Mouse (Mus musculus) bone marrow, adult 2 months (tissue): Measurements from ENCODE around the gene Slc16a13. TPM values are rescaled to one million over a fixed set of nuclear protein-coding genes. Genes with fewer than 3 reads are reported as not detected.
A peak's percentile ranks its signal among the peaks of the same experiment; 100 is the strongest.

Source experiments
- H3K27ac ChIP-seq: fragments of 200-500 bp; 2 replicates; pipeline ENCODE4 v1.5.1; 2012; ENCODE audit warnings: low read depth, mild to moderate bottlenecking, control low read depth, inconsistent platforms, low read length; ENCODE audit not compliant: control insufficient read depth, poor library complexity, insufficient read depth
- H3K4me1 ChIP-seq: fragments of 200-500 bp; 2 replicates; pipeline ENCODE4 v1.6.1; 2011; ENCODE audit warnings: low read length; ENCODE audit not compliant: control insufficient read depth, insufficient read depth
- H3K4me3 ChIP-seq: fragments of 200-500 bp; replicated peaks from 2 replicates; pipeline ENCODE3; 2011; ENCODE audit warnings: mild to moderate bottlenecking, low read depth, low read length, control low read depth; ENCODE audit not compliant: control insufficient read depth
- CTCF ChIP-seq: fragments of 200-500 bp; IDR thresholded peaks from 2 replicates; pipeline ENCODE4 v1.5.1; 2011; ENCODE audit warnings: low read length, control low read depth; ENCODE audit not compliant: control insufficient read depth, insufficient read depth
- POLR2A ChIP-seq: fragments of 200-500 bp; IDR thresholded peaks from 2 replicates; pipeline ENCODE4 v1.6.1; 2011; ENCODE audit warnings: low read depth, mild to moderate bottlenecking, control low read depth, low read length, borderline replicate concordance; ENCODE audit not compliant: control insufficient read depth
- WGBS: fragments of 180-500 bp; shearing (Covaris S2); methylation state at CpG from one replicate; pipeline ENCODE4 v1.1.7; 2018; 5-methylcytosine and 5-hydroxymethylcytosine counted together
- polyA plus RNA-seq: library from polyadenylated mRNA; stranded (reverse); fragments of >200 nt; gene quantifications from 2 replicates; pipeline ENCODE4 v1.2.4, GENCODE M21; 2011; ENCODE audit warnings: low replicate concordance; ENCODE audit not compliant: missing spikeins, insufficient read depth, insufficient read length

The Slc16a13 gene
- polyA plus RNA-seq: 0.60 and 1.7 TPM in 2 replicates

DNA sequence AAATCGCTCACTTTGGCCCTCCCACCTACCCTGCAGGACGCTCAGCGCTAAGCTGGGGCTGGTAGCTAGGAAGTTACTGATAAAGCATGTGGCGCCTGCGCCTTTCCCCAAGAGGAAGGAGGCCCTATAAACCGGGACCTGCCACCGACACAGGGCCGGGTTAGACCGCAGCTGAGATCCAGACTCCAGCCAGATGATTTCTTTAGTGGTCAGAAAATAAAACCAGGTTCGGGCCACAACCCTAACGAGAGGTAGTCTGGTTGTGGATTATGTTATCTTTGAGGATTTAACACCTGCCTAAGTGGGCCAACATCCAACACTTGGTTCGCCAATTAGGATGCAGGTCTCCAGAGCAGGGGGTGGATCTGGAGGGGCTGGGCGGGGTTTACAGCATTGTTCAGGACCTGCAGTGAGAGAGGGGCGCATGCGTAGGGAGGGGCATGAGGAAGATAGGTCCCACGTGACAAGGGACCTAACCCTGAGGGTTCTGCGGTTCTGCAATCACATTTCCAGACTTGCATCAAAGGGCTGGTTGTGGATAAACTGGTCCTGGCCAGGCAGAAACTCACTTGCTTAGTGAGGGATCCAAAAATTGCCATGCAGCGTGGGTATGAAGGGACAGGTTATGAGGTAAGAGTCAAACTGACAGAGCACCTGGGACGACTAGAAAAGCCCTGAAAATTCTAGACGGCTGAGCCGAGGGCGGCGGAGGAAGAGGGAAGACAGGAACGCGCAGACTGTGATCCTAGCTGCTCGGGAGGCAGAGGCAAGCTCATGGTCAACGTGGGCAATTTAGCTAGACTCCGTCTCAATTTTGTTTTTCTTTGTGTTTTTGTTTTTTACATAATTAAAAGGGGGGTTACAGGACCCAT, at the start of gene Slc16a13:
Gene Slc16a13, minus strand, starts transcription at position 334 of the 872 bp plus-strand sequence.
- H3K27ac ChIP-seq: peak within 1 kb of the TSS; percentile 84
- peaks cover 4% of the 10 kb centered on the region; the same call in 1 of the 2 replicates for H3K4me1 ChIP-seq
- peak within 1 kb of the TSS; percentile 72 for H3K4me3 ChIP-seq
- under 1% methylated on average over 28 of the region's 28 CpGs for WGBS
- TF ChIP-seq POLR2A (peak; percentile 24; the same call in 1 of the 2 replicates), CTCF (no peak)

DNA sequence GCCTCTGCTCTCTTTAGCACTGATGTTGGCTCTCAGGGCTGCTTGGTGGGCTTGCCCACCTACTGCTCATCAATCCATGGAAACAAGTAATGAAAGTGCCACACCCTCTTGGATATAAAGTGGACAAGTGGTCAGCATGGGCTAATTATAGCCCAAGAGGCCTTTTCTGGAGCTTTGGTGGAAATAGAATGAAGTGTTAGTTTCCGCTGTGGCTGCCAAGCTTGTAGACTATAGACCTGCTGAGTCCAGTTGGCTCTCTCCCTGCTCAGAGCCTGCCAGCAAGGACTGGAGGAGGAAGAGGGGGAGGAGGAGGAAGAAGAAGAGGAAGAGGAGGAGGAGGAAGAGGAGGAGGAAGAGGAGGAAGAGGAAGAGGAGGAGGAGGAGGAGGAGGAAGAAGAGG, 45.5 kb upstream of the Slc16a13 start:
- Histone ChIP-seq H3K4me3 (no peak overlapping the region), H3K4me1 (no peaks in the 10 kb centered on the region), H3K27ac (no peak overlapping the region)
- WGBS: 67% methylated on average over 1 of the region's 1 CpGs
- TF ChIP-seq POLR2A: no peak

DNA sequence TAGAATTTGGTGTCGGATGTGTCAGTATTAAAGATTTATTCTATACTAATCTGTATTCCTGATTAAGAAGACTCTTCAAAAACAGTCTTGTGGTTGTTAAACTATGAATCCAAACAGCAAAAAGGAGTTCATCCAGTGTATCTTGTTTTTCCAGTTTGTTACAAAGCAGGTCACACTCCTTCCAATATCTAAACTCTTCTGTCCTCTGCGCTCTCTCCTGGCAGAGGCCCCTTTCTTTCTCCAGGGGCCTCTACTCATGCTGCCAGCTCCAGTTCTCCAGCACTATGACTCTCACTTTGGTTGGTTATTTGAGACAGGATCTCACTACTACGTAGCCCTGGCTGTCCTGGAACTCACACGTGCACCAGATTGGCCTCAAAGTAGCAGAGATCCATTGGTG, 45.0 kb upstream of the Slc16a13 start:
- TF ChIP-seq POLR2A: no peak
- no peak for TF ChIP-seq CTCF
- 77% methylated on average over 4 of the region's 4 CpGs for WGBS

DNA sequence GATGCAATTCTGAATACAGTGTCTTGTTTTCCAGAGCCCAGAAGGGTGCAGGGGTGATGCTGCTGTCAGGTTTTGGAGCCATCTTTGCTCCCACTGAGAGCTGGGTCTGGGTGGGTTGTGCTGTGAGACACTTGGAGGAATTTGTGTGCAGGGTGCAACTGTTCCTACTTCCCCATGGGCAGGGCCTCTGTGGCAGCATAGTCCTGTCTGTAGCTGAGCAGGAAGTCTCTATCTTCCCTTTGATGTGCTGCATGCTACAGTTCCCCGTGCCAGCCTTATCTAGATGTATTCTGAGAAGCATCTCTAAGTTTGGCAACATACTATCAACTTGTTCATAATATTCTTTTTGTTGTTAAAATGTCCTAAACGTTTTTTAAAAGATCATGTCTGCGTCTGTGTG, 44.4 kb upstream of the Slc16a13 start:
- Histone ChIP-seq H3K27ac (no peak overlapping the region), H3K4me1 (no peaks in the 10 kb centered on the region), H3K4me3 (no peak overlapping the region)
- WGBS: 29% methylated on average over 3 of the region's 3 CpGs
- TF ChIP-seq POLR2A (no peak), CTCF (no peak)

More for the DNA sequence above, 45.0 kb upstream of the Slc16a13 start:
- Histone ChIP-seq H3K4me3 (no peak overlapping the region), H3K4me1 (no peaks in the 10 kb centered on the region), H3K27ac (no peak overlapping the region)

DNA sequence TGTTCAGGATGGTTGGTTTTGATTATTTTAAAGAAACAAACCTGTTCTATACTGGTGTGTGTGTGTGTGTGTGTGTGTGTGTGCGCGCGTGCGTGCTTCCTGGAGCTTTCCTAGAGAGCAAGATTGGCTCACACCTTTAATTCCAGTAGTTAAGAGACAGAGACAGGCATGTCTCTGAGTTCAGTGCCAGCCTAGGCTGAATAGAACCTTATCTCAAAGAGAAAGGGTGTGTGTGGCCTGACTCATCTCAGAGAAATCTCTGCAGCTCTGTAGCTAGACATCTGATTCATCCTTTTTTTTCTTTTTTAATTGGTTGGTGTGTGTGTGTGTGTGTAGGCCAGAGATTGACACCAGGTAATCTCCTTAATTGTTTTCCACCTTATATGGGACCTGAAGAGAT, 38.2 kb upstream of the Slc16a13 start:
- WGBS: 86% methylated on average over 4 of the region's 4 CpGs
- H3K4me1 ChIP-seq: no peaks in the 10 kb centered on the region
- TF ChIP-seq CTCF (no peak), POLR2A (no peak)
- H3K27ac ChIP-seq: no peak overlapping the region
- H3K4me3 ChIP-seq: no peak overlapping the region

DNA sequence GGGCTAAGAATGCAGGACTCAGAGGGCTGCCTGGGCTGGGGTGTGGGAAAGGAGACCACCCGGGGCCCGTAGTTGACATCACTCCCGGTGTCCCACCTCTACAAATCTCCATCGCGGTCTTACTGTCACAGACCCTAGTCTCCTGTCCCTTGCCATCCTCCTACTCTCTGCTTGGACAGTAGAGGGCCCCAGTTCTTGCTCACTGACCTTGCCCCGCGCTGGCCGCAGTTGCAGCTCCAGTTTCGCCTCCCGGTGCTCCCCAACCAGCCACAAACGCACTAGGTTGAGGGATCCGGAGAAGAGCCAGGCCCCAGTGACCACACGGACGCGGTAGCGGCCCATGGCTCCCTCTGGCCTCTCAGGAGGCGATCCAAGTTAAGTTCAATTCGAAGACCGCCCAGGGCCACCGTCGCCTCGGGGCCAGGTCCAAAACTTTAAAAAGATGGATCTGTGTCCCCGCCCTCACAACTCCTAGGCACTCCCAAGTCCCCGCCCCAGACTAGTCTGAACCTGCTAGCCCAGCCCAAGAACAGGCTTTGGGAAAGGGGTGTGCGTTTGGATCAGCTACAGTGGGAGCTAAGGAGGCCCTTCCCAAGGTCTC, 34.2 kb upstream of the Slc16a13 start, which contains the start of gene Alox12:
Gene Alox12, minus strand, starts transcription at position 423 of the 601 bp plus-strand sequence.
- 14% methylated on average over 25 of the region's 25 CpGs for WGBS
- H3K4me3 ChIP-seq: no peak within 1 kb of the TSS

DNA sequence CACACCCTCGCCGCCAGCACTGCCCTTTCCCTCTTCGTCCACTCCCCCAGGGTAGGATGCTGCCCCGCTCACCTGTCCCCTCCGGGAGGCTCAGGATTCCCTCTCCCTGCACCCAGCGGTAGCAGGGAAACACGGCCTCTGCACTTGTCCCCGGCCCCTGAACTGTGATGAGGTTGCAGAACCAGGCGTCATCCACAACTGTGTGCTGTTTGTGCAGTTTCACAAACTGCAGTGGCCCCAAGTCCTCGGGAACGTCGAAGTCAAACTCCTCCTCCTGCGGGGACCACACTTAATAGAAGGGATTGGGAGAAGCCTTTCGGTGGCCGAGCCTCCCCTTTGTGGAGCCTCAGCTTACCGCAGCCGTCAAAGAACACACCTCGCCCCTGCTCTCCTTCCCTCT, 33.5 kb upstream of the Slc16a13 start:
- H3K4me3 ChIP-seq: no peak overlapping the region
- no peaks in the 10 kb centered on the region for H3K4me1 ChIP-seq
- no peak for TF ChIP-seq POLR2A
- TF ChIP-seq CTCF: no peak
- H3K27ac ChIP-seq: no peak overlapping the region
- WGBS: 3% methylated on average over 18 of the region's 18 CpGs

More for the DNA sequence above, 34.2 kb upstream of the Slc16a13 start, which contains the start of gene Alox12:
- Histone ChIP-seq H3K4me1 (no peaks in the 10 kb centered on the region), H3K27ac (no peak within 1 kb of the TSS)
- TF ChIP-seq POLR2A (no peak), CTCF (peak; percentile 31)

DNA sequence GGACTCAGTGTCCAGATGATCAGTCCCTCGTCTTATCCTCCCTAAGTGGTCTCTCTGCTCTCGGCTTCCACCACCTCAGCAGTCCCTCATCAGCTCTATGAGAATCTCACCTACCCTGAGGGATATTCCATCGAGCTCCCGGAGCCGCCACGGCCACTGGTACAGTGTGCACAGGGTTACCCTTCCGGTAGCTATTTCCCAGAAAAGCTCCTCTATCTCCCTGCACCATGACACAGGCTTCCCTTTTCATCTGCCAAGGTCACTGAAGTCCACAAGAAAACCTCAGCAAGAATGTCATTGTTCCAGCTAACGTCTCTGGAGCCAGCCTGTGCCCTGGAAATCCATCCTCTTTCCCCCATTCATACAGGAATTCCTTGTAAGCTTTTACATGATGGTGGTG, 31.0 kb upstream of the Slc16a13 start:
- no peak overlapping the region for H3K4me3 ChIP-seq
- no peak overlapping the region for H3K27ac ChIP-seq
- 79% methylated on average over 8 of the region's 8 CpGs for WGBS
- no peaks in the 10 kb centered on the region for H3K4me1 ChIP-seq
- TF ChIP-seq POLR2A: no peak
- no peak for TF ChIP-seq CTCF

DNA sequence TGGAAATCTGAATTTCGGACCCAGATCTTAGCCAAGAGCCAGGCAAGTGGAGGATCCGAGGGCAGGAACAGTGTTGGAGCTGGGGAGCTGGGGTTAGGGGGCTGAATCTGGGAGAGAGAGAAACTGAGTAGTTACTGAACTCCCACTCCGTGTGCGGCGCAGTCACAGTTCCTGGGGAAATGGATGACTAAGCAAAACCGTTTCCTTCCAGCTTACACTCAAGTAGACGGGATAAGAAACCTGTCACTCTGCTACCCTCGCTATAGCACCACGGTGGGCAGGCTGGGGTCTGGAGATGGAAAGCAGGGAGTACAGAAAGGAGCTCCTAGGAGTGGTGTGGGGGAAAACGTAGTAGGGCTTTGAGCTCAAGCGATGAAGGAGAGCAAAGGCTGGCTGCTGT, 29.3 kb upstream of the Slc16a13 start:
- H3K4me1 ChIP-seq: no peaks in the 10 kb centered on the region
- H3K27ac ChIP-seq: no peak overlapping the region
- H3K4me3 ChIP-seq: no peak overlapping the region
- WGBS: 14% methylated on average over 11 of the region's 11 CpGs
- no peak for TF ChIP-seq CTCF
- no peak for TF ChIP-seq POLR2A
